Mouse (Mus musculus) small intestine, adult 2 months (tissue): ENCODE data around the gene Ets2.

Source experiments
- CTCF ChIP-seq: fragments of 200-500 bp; IDR thresholded peaks from 2 replicates; pipeline ENCODE4 v1.5.1; 2012; ENCODE audit warnings: low read depth, mild to moderate bottlenecking, control low read depth, inconsistent platforms, low read length, moderate library complexity, mixed read lengths; ENCODE audit not compliant: insufficient replicate concordance, insufficient read length; ENCODE audit errors: extremely low read depth
- POLR2A ChIP-seq: fragments of 200-500 bp; IDR thresholded peaks from 2 replicates; pipeline ENCODE4 v1.6.1; 2012; ENCODE audit warnings: low read depth, mild to moderate bottlenecking, control low read depth, inconsistent platforms, low read length, moderate library complexity

DNA sequence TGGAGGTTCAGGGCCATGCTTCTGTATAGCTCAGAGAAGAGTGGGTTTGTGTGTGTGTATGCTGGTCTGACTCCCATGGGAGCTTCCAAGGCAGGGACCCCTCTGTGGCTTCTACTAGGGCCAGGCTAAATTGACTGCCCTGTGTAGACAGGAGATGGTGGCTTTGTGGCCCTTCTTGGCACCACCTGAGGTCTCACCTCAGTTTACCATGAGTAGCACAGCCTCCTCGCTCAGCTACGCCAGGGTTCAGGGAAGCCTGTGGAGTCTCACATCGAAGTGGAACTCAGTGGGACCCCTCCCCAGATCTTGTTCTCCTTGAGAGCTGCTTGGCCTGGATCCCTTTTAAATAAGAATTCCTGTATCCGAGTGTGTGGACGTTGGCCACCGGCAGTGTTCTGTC, 3.9 kb downstream of the Ets2 start:
- TF ChIP-seq CTCF: no peak
- no peak for TF ChIP-seq POLR2A
